Mouse (Mus musculus): ENCODE data around the gene Lipc.

GRCm38 (mm10) chr9:70817396-70817795 is 134.6 kb downstream of the Lipc start:
- TF ChIP-seq CTCF (IDR thresholded peaks at IDR 0.05; ENCODE audit: borderline replicate concordance, control insufficient read depth, extremely low read depth, insufficient read depth, low read length, poor library complexity) (no peak), POLR2A (IDR thresholded peaks at IDR 0.05; ENCODE audit: control insufficient read depth, extremely low read depth, insufficient read depth, low read length, poor library complexity) (no peak)

Measured in thymus, adult 2 months (tissue).